In the genomic region with DNA sequence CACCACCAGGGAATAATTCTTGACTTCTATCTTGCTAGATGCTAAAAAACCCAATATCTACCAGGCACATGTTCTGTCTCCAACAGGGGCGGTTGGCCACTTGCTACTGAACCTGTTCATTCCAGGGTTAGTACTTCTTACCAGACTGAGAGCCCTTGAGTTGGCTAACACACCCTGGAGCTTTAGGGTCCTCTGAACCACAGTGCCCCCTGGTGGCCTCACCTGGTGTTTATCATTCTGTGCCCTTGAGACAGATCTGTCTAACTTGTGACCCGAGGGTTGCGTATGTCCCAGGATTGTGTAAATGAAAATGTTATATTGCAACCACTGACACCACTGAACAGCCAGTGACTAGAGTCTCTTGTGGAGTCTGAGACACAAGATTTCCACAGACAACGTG, we compare ENCODE assay signal across 9 mouse cellular contexts. TPM values are rescaled to one million over a fixed set of nuclear protein-coding genes. Genes with fewer than 3 reads are reported as not detected.
DNase-seq lines count a peak whose midpoint lies in the region; ATAC-seq and TF ChIP-seq lines count a peak whose summit lies in the region.
"Had no signal": no experiment of that assay in that cellular context is flagged by ENCODE, and none has a peak within 500 bp of the region (broad histone marks: within the 10 kb centered on the region; RNA-seq: fewer than 3 reads in every experiment).

No protein-coding gene starts in this region.

- no peaks in the 10 kb centered on the region for H3K4me1 ChIP-seq in midbrain, embryonic 11.5 days (ENCODE audit: control insufficient read depth, insufficient read depth, low read length)
- H3K4me1 ChIP-seq in midbrain, embryonic 15.5 days: no peaks in the 10 kb centered on the region
- peaks cover 15% of the 10 kb centered on the region for H3K4me1 ChIP-seq in bone marrow macrophage, adult 2 months (ENCODE audit: control insufficient read depth, insufficient read depth, low read length)
- peaks cover 5% of the 10 kb centered on the region; the same call in 1 of the 2 replicates for H3K4me1 ChIP-seq in liver, postnatal 0 days (ENCODE audit: insufficient read depth)

- no peak overlapping the region for H3K4me2 ChIP-seq in midbrain, embryonic 11.5 days
- H3K4me2 ChIP-seq in midbrain, embryonic 15.5 days: no peak overlapping the region
- H3K4me2 ChIP-seq in liver, postnatal 0 days (ENCODE audit: low read depth, low read length): no peak overlapping the region
- H3K4me2 ChIP-seq: heart, embryonic 15.5 days had no signal

- no peak overlapping the region for H3K9ac ChIP-seq in midbrain, embryonic 11.5 days (ENCODE audit: low read length)
- no peak overlapping the region for H3K9ac ChIP-seq in midbrain, embryonic 15.5 days
- H3K9ac ChIP-seq in liver, postnatal 0 days (replicated peaks): no peak overlapping the region
- H3K9ac ChIP-seq: heart, embryonic 15.5 days had no signal

- no peak for ATAC-seq in midbrain, embryonic 11.5 days (ENCODE audit: low FRiP score)
- ATAC-seq in midbrain, embryonic 15.5 days (replicated peaks): no peak
- ATAC-seq in frontal cortex, adult (ENCODE audit: low TSS enrichment): peak; percentile 59; the same call in 1 of the 2 replicates
- ATAC-seq in liver, postnatal 0 days: peak; percentile 57; the same call in 1 of the 2 replicates

- TF ChIP-seq POLR2A in bone marrow macrophage, adult 2 months (IDR thresholded peaks at IDR 0.05; ENCODE audit: borderline replicate concordance, low read depth, low read length): no peak

- no peak overlapping the region for H3K4me3 ChIP-seq in midbrain, embryonic 11.5 days (ENCODE audit: low read depth, low read length)
- no peak overlapping the region for H3K4me3 ChIP-seq in midbrain, embryonic 15.5 days
- H3K4me3 ChIP-seq in bone marrow macrophage, adult 2 months (ENCODE audit: insufficient read depth, low read length): no peak overlapping the region
- no peak overlapping the region for H3K4me3 ChIP-seq in liver, postnatal 0 days (ENCODE audit: low read depth, low read length)
- H3K4me3 ChIP-seq: heart, embryonic 15.5 days had no signal

- WGBS in midbrain, embryonic 11.5 days: 70% methylated on average over 4 of the region's 4 CpGs
- WGBS in midbrain, embryonic 15.5 days: 68% methylated on average over 4 of the region's 4 CpGs
- WGBS in liver, postnatal 0 days (ENCODE audit: insufficient replicate concordance): 48% methylated on average over 4 of the region's 4 CpGs

- no peak for TF ChIP-seq EP300 in liver, postnatal 0 days (IDR thresholded peaks at IDR 0.05; ENCODE audit: low read depth)

- H3K36me3 ChIP-seq in midbrain, embryonic 11.5 days (ENCODE audit: control insufficient read depth, insufficient read depth, low read length): no peaks in the 10 kb centered on the region
- no peaks in the 10 kb centered on the region for H3K36me3 ChIP-seq in midbrain, embryonic 15.5 days (replicated peaks)
- peaks cover 30% of the 10 kb centered on the region for H3K36me3 ChIP-seq in liver, postnatal 0 days (replicated peaks; ENCODE audit: insufficient read depth, low read length)

- H3K9me3 ChIP-seq in midbrain, embryonic 11.5 days (ENCODE audit: control insufficient read depth, low read length): no peaks in the 10 kb centered on the region
- H3K9me3 ChIP-seq in midbrain, embryonic 15.5 days: no peaks in the 10 kb centered on the region
- H3K9me3 ChIP-seq in liver, postnatal 0 days (ENCODE audit: low read length): no peaks in the 10 kb centered on the region
- H3K9me3 ChIP-seq: heart, embryonic 15.5 days had no signal

- DNase-seq in midbrain, embryonic 11.5 days (ENCODE audit: low spot score, missing footprints): peak; percentile 96
- DNase-seq in kidney, postnatal 14 days: peak; percentile 56
- peak; percentile 84 for DNase-seq in liver, postnatal 0 days
- peak; percentile 62 to 78 for DNase-seq in right cerebral cortex, postnatal 10 days (ENCODE audit: low spot score in 2 of 2)
- DNase-seq in urinary bladder, postnatal 4 days (ENCODE audit: low spot score in 2 of 2): peak; percentile 39 to 67

- H3K27ac ChIP-seq in midbrain, embryonic 11.5 days (ENCODE audit: low read depth, low read length): no peak overlapping the region
- no peak overlapping the region for H3K27ac ChIP-seq in midbrain, embryonic 15.5 days
- H3K27ac ChIP-seq in bone marrow macrophage, adult 2 months (ENCODE audit: insufficient read depth, low read depth, low read length): no peak overlapping the region
- H3K27ac ChIP-seq in liver, postnatal 0 days (ENCODE audit: low read depth): no peak overlapping the region
- H3K27ac ChIP-seq: heart, embryonic 15.5 days had no signal

- H3K27me3 ChIP-seq in midbrain, embryonic 11.5 days (ENCODE audit: control insufficient read depth, insufficient read depth, low read length): no peaks in the 10 kb centered on the region
- H3K27me3 ChIP-seq in midbrain, embryonic 15.5 days (replicated peaks): no peaks in the 10 kb centered on the region
- H3K27me3 ChIP-seq in liver, postnatal 0 days (ENCODE audit: insufficient read depth, low read length): no peaks in the 10 kb centered on the region
- H3K27me3 ChIP-seq: heart, embryonic 15.5 days had no signal

- TF ChIP-seq CTCF in bone marrow macrophage, adult 2 months (IDR thresholded peaks at IDR 0.05; ENCODE audit: low read depth, low read length): peak; percentile 71
- peak; percentile 84 for TF ChIP-seq CTCF in liver, postnatal 0 days (IDR thresholded peaks at IDR 0.05; ENCODE audit: low read depth)

RNA-seq across cellular contexts. Expression of gene Syk, which starts 41.1 kb away (rescaled TPM):
- 2.1 and 2.3 TPM in 2 replicates for polyA plus RNA-seq in midbrain, embryonic 11.5 days (2014; fragmentation: Nextera tagmentation; extraction: Ambion mirVana)
- polyA plus RNA-seq in midbrain, embryonic 15.5 days (2015; fragmentation: Nextera tagmentation; extraction: Ambion mirVana): 1.4 and 1.8 TPM in 2 replicates
- 182 and 184 TPM in 2 replicates for polyA plus RNA-seq in bone marrow macrophage, adult 2 months (2012; ENCODE audit: insufficient read depth, insufficient read length, missing spikeins)
- 6.0 and 6.8 TPM in 2 replicates for polyA plus RNA-seq in liver, postnatal 0 days (2015; fragmentation: Nextera tagmentation; extraction: Ambion mirVana)

Comparison
In these comparisons a context has a peak if more than half of its experiments do, and no peak if none do; other contexts are left out.
1. ATAC-seq: peak in frontal cortex, adult (single experiment) and liver, postnatal 0 days (single experiment); none in midbrain, embryonic 11.5 days (single experiment) and midbrain, embryonic 15.5 days (single experiment).
2. RNA of gene Syk, which starts 41.1 kb away (polyA plus RNA-seq): 182 to 184 TPM in bone marrow macrophage, adult 2 months; 6.0 to 6.8 TPM in liver, postnatal 0 days, 2.1 to 2.3 TPM in midbrain, embryonic 11.5 days and 1.4 to 1.8 TPM in midbrain, embryonic 15.5 days; every median in the first group is over 10 times any median in the second.
3. Peak in every context shown above with its lines, with median percentiles within 50 percentile points of each other: DNase-seq.